Mouse (Mus musculus) lung, embryonic 15.5 days (tissue): Measurements from ENCODE around the gene Fxyd3. TPM values are rescaled to one million over a fixed set of nuclear protein-coding genes. Genes with fewer than 3 reads are reported as not detected.

ENCODE experiments used
- ATAC-seq: fragments of 200-750 bp; cut with Nextera tagmentation; 2 replicates; pipeline ENCODE4 v1.8.0; 2017; ENCODE audit warnings: moderate number of reproducible peaks, borderline replicate concordance; ENCODE audit not compliant: low FRiP score, low TSS enrichment; ENCODE audit errors: extremely low read depth
- H3K27ac ChIP-seq: fragments of 300-500 bp; sonication (generic); 2 replicates; pipeline ENCODE4 v1.5.1; 2015; ENCODE audit warnings: moderate library complexity, mild to moderate bottlenecking, inconsistent platforms
- H3K27me3 ChIP-seq: fragments of 300-500 bp; sonication (generic); 2 replicates; pipeline ENCODE4 v1.6.1; 2015; ENCODE audit warnings: inconsistent platforms
- H3K36me3 ChIP-seq: fragments of 300-500 bp; sonication (generic); 2 replicates; pipeline ENCODE4 v1.6.1; 2015; ENCODE audit warnings: inconsistent platforms
- H3K4me1 ChIP-seq: fragments of 300-500 bp; sonication (generic); 2 replicates; pipeline ENCODE4 v1.6.1; 2015; ENCODE audit warnings: inconsistent platforms
- H3K4me2 ChIP-seq: fragments of 300-500 bp; sonication (generic); 2 replicates; pipeline ENCODE4 v1.6.1; 2015; ENCODE audit warnings: inconsistent platforms, mild to moderate bottlenecking, moderate library complexity
- H3K4me3 ChIP-seq: fragments of 300-500 bp; sonication (generic); 2 replicates; pipeline ENCODE4 v1.5.1; 2015; ENCODE audit warnings: mild to moderate bottlenecking, inconsistent platforms
- H3K9ac ChIP-seq: fragments of 300-500 bp; sonication (generic); 2 replicates; pipeline ENCODE4 v1.6.1; 2015; ENCODE audit warnings: inconsistent platforms
- H3K9me3 ChIP-seq: fragments of 300-500 bp; sonication (generic); 2 replicates; pipeline ENCODE4 v1.6.1; 2016; ENCODE audit warnings: inconsistent platforms
- WGBS: fragments of 180-500 bp; shearing (Covaris S2); methylation state at CpG from one replicate; pipeline ENCODE4 v1.1.7; 2015; 5-methylcytosine and 5-hydroxymethylcytosine counted together
- polyA plus RNA-seq: library from polyadenylated mRNA; unstranded; fragments of >200 nt; fragmentation: Nextera tagmentation; extraction: Ambion mirVana; gene quantifications from 2 replicates; pipeline ENCODE4 v1.2.1, GENCODE M21; 2015

Gene Fxyd3
- 50.1 and 54.3 TPM in 2 replicates for polyA plus RNA-seq

GRCm38 (mm10) chr7:31076492-31076891 lies at the start of gene Fxyd3:
Gene Fxyd3, minus strand, starts transcription at chr7:31076704.
- Histone ChIP-seq H3K4me2 (peak within 1 kb of the TSS; percentile 26), H3K9ac (peak within 1 kb of the TSS; percentile 31; the same call in 1 of the 2 replicates), H3K4me1 (peaks cover 30% of the 10 kb centered on the region), H3K4me3 (peak within 1 kb of the TSS; percentile 20), H3K36me3 (no peaks in the 10 kb centered on the region), H3K27ac (peak within 1 kb of the TSS; percentile 2; the same call in 1 of the 2 replicates), H3K9me3 (no peaks in the 10 kb centered on the region), H3K27me3 (no peaks in the 10 kb centered on the region)
- 34% methylated on average over 5 of the region's 5 CpGs for WGBS
- ATAC-seq: peak; percentile 56; the same call in 1 of the 2 replicates

- Histone ChIP-seq H3K27me3 (peaks cover 47% of the 10 kb centered on the region), H3K4me3 (no peak overlapping the region), H3K9me3 (no peaks in the 10 kb centered on the region), H3K4me1 (peaks cover 17% of the 10 kb centered on the region), H3K4me2 (no peak overlapping the region), H3K36me3 (peaks cover 20% of the 10 kb centered on the region), H3K9ac (no peak overlapping the region), H3K27ac (no peak overlapping the region)
- WGBS: 71% methylated on average over 13 of the region's 13 CpGs
- ATAC-seq: no peak
Observed at GRCm38 (mm10) chr7:31125116-31125515, 48.6 kb upstream of the Fxyd3 start.

- 76% methylated on average over 5 of the region's 5 CpGs for WGBS
- H3K9me3 ChIP-seq: no peaks in the 10 kb centered on the region
- no peak overlapping the region for H3K4me2 ChIP-seq
- no peak overlapping the region for H3K4me3 ChIP-seq
- no peak overlapping the region for H3K27ac ChIP-seq
- no peak overlapping the region for H3K9ac ChIP-seq
- peaks cover 13% of the 10 kb centered on the region for H3K36me3 ChIP-seq
- H3K4me1 ChIP-seq: peaks cover 17% of the 10 kb centered on the region
- peaks cover 47% of the 10 kb centered on the region for H3K27me3 ChIP-seq
- no peak for ATAC-seq
Observed at GRCm38 (mm10) chr7:31124381-31124780, 47.9 kb upstream of the Fxyd3 start.

- no peak for ATAC-seq
- WGBS: 64% methylated on average over 3 of the region's 3 CpGs
- no peak overlapping the region for H3K4me3 ChIP-seq
- peaks cover 6% of the 10 kb centered on the region; the same call in 1 of the 2 replicates for H3K36me3 ChIP-seq
- no peaks in the 10 kb centered on the region for H3K9me3 ChIP-seq
- peaks cover 47% of the 10 kb centered on the region for H3K27me3 ChIP-seq
- H3K27ac ChIP-seq: no peak overlapping the region
- H3K9ac ChIP-seq: no peak overlapping the region
- H3K4me1 ChIP-seq: peaks cover 17% of the 10 kb centered on the region
- no peak overlapping the region for H3K4me2 ChIP-seq
Observed at GRCm38 (mm10) chr7:31123697-31124096, 47.2 kb upstream of the Fxyd3 start.

- 81% methylated on average over 16 of the region's 16 CpGs for WGBS
- ATAC-seq: no peak
- no peaks in the 10 kb centered on the region for H3K36me3 ChIP-seq
- H3K9me3 ChIP-seq: no peaks in the 10 kb centered on the region
- no peak overlapping the region for H3K9ac ChIP-seq
- H3K27me3 ChIP-seq: peaks cover 42% of the 10 kb centered on the region
- H3K4me2 ChIP-seq: no peak overlapping the region
- H3K4me3 ChIP-seq: no peak overlapping the region
- peaks cover 17% of the 10 kb centered on the region for H3K4me1 ChIP-seq
- no peak overlapping the region for H3K27ac ChIP-seq
Observed at GRCm38 (mm10) chr7:31122641-31123631, 46.4 kb upstream of the Fxyd3 start.

GRCm38 (mm10) chr7:31119556-31119955 lies 43.1 kb upstream of the Fxyd3 start:
- Histone ChIP-seq H3K9ac (no peak overlapping the region), H3K4me3 (no peak overlapping the region), H3K36me3 (no peaks in the 10 kb centered on the region), H3K27ac (no peak overlapping the region), H3K9me3 (no peaks in the 10 kb centered on the region), H3K4me2 (no peak overlapping the region), H3K27me3 (peaks cover 9% of the 10 kb centered on the region; the same call in 1 of the 2 replicates), H3K4me1 (peaks cover 17% of the 10 kb centered on the region)
- WGBS: 80% methylated on average over 5 of the region's 5 CpGs
- ATAC-seq: no peak

GRCm38 (mm10) chr7:31118486-31118885 lies 42.0 kb upstream of the Fxyd3 start:
- Histone ChIP-seq H3K4me3 (no peak overlapping the region), H3K27ac (no peak overlapping the region), H3K4me1 (peaks cover 22% of the 10 kb centered on the region), H3K9ac (no peak overlapping the region), H3K4me2 (no peak overlapping the region), H3K27me3 (no peaks in the 10 kb centered on the region), H3K36me3 (no peaks in the 10 kb centered on the region), H3K9me3 (no peaks in the 10 kb centered on the region)
- ATAC-seq: no peak
- WGBS: 74% methylated on average over 7 of the region's 7 CpGs

GRCm38 (mm10) chr7:31117465-31117864 lies 41.0 kb upstream of the Fxyd3 start:
- ATAC-seq: no peak
- 80% methylated on average over 11 of the region's 11 CpGs for WGBS
- no peak overlapping the region for H3K9ac ChIP-seq

GRCm38 (mm10) chr7:31116721-31117145 lies 40.2 kb upstream of the Fxyd3 start:
- no peaks in the 10 kb centered on the region for H3K36me3 ChIP-seq
- no peak overlapping the region for H3K4me3 ChIP-seq
- no peaks in the 10 kb centered on the region for H3K9me3 ChIP-seq
- H3K9ac ChIP-seq: no peak overlapping the region
- H3K27me3 ChIP-seq: no peaks in the 10 kb centered on the region
- peaks cover 25% of the 10 kb centered on the region for H3K4me1 ChIP-seq
- ATAC-seq: no peak
- H3K27ac ChIP-seq: no peak overlapping the region
- no peak overlapping the region for H3K4me2 ChIP-seq
- 56% methylated on average over 16 of the region's 16 CpGs for WGBS

More at GRCm38 (mm10) chr7:31117465-31117864, 41.0 kb upstream of the Fxyd3 start:
- no peak overlapping the region for H3K4me3 ChIP-seq
- H3K27me3 ChIP-seq: no peaks in the 10 kb centered on the region
- H3K9me3 ChIP-seq: no peaks in the 10 kb centered on the region
- H3K4me2 ChIP-seq: no peak overlapping the region
- H3K36me3 ChIP-seq: no peaks in the 10 kb centered on the region
- H3K4me1 ChIP-seq: peaks cover 22% of the 10 kb centered on the region
- no peak overlapping the region for H3K27ac ChIP-seq

GRCm38 (mm10) chr7:31115587-31116043 lies 39.1 kb upstream of the Fxyd3 start:
- no peaks in the 10 kb centered on the region for H3K9me3 ChIP-seq
- H3K4me3 ChIP-seq: 0 out of 2 replicates have a peak overlapping the region, but pooled peaks have one; percentile 27
- no peaks in the 10 kb centered on the region for H3K36me3 ChIP-seq
- H3K9ac ChIP-seq: no peak overlapping the region
- peak overlapping the region; percentile 50 for H3K27ac ChIP-seq
- H3K4me2 ChIP-seq: peak overlapping the region; percentile 53
- no peaks in the 10 kb centered on the region for H3K27me3 ChIP-seq
- 15% methylated on average over 17 of the region's 17 CpGs for WGBS
- peaks cover 27% of the 10 kb centered on the region for H3K4me1 ChIP-seq
- peak; percentile 58; the same call in 1 of the 2 replicates for ATAC-seq

- Histone ChIP-seq H3K4me2 (peak within 1 kb of the TSS; percentile 53), H3K4me1 (peaks cover 27% of the 10 kb centered on the region), H3K27ac (peak within 1 kb of the TSS; percentile 50), H3K36me3 (no peaks in the 10 kb centered on the region), H3K4me3 (peak within 1 kb of the TSS; percentile 27), H3K27me3 (no peaks in the 10 kb centered on the region), H3K9ac (peak within 1 kb of the TSS; percentile 29), H3K9me3 (no peaks in the 10 kb centered on the region)
- WGBS: 15% methylated on average over 15 of the region's 15 CpGs
- ATAC-seq: peak; percentile 79
Observed at GRCm38 (mm10) chr7:31115182-31115581, 38.7 kb upstream of the Fxyd3 start, which contains the start of gene Hpn. Gene Hpn, minus strand, starts transcription at chr7:31115290.

- Histone ChIP-seq H3K9me3 (no peaks in the 10 kb centered on the region), H3K4me3 (peak overlapping the region; percentile 27), H3K4me1 (peaks cover 27% of the 10 kb centered on the region), H3K9ac (peak overlapping the region; percentile 29), H3K4me2 (peak overlapping the region; percentile 53), H3K36me3 (no peaks in the 10 kb centered on the region), H3K27me3 (no peaks in the 10 kb centered on the region), H3K27ac (peak overlapping the region; percentile 50)
- WGBS: 56% methylated on average over 10 of the region's 10 CpGs
- ATAC-seq: peak; percentile 15; the same call in 1 of the 2 replicates
Observed at GRCm38 (mm10) chr7:31114646-31115045, 38.1 kb upstream of the Fxyd3 start.
